Mouse (Mus musculus): ENCODE results near the gene Tcf3. TPM values are rescaled to one million over a fixed set of nuclear protein-coding genes. Genes with fewer than 3 reads are reported as not detected.

Tcf3 gene
- polyA plus RNA-seq, 1 experiment from 2014 or later = 41.9 TPM

DNA sequence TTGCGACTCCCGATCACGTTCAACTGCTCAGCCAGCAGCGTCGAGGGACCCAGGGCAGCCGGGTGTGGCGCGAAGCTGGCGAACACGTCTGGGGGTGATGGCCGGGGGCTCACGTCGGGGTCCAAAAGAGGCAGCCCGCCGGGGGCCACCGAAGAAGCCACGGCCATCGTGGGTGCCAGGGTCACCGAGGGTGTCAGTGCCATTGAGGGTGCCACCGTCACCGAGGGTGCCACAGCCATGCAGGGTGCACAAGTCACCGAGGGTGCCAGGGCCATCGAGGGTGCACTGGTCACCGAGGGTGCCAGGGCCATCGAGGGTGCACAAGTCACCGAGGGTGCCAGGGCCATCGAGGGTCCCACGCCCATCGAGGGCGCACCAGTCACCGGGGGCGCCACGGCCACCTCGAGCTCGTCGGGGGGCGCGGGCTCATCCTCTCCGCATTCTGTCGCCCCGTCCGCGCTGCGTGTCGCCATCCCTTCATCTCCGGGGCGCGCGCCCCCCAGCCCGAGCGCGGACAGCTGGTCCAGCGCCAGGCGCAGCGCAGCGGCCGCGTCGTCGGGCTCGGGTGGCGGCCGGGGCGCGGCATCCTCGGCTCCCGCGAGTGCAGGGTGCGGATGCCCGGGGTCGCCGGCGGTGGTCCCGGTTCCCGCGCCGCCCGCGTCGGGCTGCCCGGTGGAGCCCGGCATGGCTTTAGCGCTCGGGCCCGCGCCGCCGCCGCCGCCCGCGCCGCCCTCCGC, 46.5 kb downstream of the Tcf3 start:
- peak; percentile 15 for ATAC-seq (replicated peaks; ENCODE audit: extremely low read depth, insufficient read depth, low FRiP score)

DNA sequence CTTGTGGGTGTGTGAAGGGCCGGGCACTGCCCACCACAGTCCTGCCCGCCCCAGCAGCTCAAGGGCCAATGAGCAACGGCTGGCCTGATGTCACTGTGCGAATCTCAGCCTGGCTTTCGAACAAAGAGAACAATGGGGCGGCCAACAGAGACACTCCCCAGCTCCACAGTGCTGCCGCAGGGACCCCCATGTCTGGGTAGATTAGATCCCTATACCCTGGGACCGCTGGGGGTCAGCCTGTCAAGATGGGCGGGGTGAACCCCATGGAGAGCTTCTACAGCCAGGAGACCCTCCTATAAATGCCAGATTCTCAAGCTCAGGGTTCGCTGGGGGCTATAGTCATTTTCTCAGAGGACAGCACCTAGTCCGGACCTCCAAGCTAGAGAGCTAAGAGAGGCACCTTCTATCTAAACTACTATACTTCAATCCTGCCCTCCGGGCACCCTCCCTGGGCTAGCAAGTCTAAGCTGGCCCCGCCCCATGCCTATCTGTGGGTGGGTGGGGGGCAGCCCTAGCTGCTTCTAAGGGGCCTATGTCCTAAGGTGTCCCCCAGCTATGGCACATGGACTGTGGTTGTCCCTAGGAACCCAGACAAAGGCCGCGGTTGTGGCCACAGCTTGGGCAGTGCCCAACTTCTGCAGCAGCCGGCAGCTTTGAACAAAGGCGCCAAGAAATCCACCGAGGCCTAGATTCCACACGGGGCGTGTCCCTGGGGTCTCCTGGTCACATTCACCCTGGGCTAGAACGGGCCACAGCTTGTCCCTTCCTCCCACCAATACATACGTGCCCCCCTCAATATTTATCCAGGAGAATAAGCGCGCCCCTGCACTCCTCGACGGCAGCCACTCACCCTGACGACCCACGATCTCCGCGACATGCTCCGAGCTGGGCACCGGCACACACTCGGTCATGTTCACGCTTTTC, 47.4 kb downstream of the Tcf3 start:
- Histone ChIP-seq H3K4me3 (ENCODE audit: low read length) (peak overlapping the region; percentile 75), H3K36me3 (ENCODE audit: control insufficient read depth, insufficient read depth) (peaks cover 24% of the 10 kb centered on the region), H3K9me3 (replicated peaks; ENCODE audit: control insufficient read depth, low read length) (no peaks in the 10 kb centered on the region), H3K4me2 (ENCODE audit: low read depth, low read length) (peak overlapping the region; percentile 98), H3K9ac (ENCODE audit: low read length) (peak overlapping the region; percentile 87), H3K27ac (ENCODE audit: low read length) (peak overlapping the region; percentile 44), H3K4me1 (ENCODE audit: control insufficient read depth, insufficient read depth, low read length) (peaks cover 22% of the 10 kb centered on the region), H3K27me3 (ENCODE audit: control insufficient read depth, insufficient read depth, low read length) (no peaks in the 10 kb centered on the region)
- WGBS = 4% methylated on average over 34 of the region's 34 CpGs
- 0 out of 2 replicates have a peak, but pooled peaks have one; percentile 23 for ATAC-seq (replicated peaks; ENCODE audit: extremely low read depth, insufficient read depth, low FRiP score)

More for the DNA sequence above, 46.5 kb downstream of the Tcf3 start:
- Histone ChIP-seq H3K9ac (ENCODE audit: low read length) (peak overlapping the region; percentile 87), H3K4me1 (ENCODE audit: control insufficient read depth, insufficient read depth, low read length) (peaks cover 22% of the 10 kb centered on the region), H3K27ac (ENCODE audit: low read length) (peak overlapping the region; percentile 44), H3K9me3 (replicated peaks; ENCODE audit: control insufficient read depth, low read length) (no peaks in the 10 kb centered on the region), H3K36me3 (ENCODE audit: control insufficient read depth, insufficient read depth) (peaks cover 23% of the 10 kb centered on the region), H3K27me3 (ENCODE audit: control insufficient read depth, insufficient read depth, low read length) (no peaks in the 10 kb centered on the region), H3K4me2 (ENCODE audit: low read depth, low read length) (peak overlapping the region; percentile 98), H3K4me3 (ENCODE audit: low read length) (peak overlapping the region; percentile 75)
- under 1% methylated on average over 83 of the region's 94 CpGs for WGBS

- H3K9ac ChIP-seq (ENCODE audit: low read length) = peak overlapping the region; percentile 87
- no peaks in the 10 kb centered on the region for H3K27me3 ChIP-seq (ENCODE audit: control insufficient read depth, insufficient read depth, low read length)
- no peak for ATAC-seq (replicated peaks; ENCODE audit: extremely low read depth, insufficient read depth, low FRiP score)
- peak overlapping the region; percentile 98 for H3K4me2 ChIP-seq (ENCODE audit: low read depth, low read length)
- no peaks in the 10 kb centered on the region for H3K9me3 ChIP-seq (replicated peaks; ENCODE audit: control insufficient read depth, low read length)
- peaks cover 28% of the 10 kb centered on the region for H3K36me3 ChIP-seq (ENCODE audit: control insufficient read depth, insufficient read depth)
- WGBS = 27% methylated on average over 7 of the region's 7 CpGs
- peak overlapping the region; percentile 75 for H3K4me3 ChIP-seq (ENCODE audit: low read length)
- H3K4me1 ChIP-seq (ENCODE audit: control insufficient read depth, insufficient read depth, low read length) = peaks cover 22% of the 10 kb centered on the region
- H3K27ac ChIP-seq (ENCODE audit: low read length) = peak overlapping the region; percentile 44; the same call in 1 of the 2 replicates
These were observed 48.1 kb downstream of the Tcf3 start for GRCm38 (mm10) chr10:80385310-80385709.

DNA sequence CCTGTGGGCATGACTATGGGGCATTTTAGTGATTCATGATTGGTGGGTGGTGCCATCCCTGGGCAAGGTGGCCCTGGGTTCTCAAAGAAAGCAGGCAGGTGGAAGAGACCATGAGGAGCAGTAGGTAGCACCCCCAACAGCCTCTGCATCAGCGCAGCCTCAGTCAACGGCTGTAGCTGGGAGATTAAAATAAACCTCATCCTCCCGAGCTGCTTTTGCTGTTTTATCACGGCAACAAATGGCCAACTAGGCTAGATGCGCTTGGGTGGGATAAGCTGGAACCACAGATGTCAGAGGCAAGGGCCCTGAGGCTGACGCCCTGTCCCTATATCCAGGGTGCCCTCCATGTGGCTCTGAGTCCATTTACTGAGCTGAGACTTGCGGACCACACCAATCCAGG, 48.7 kb downstream of the Tcf3 start:
- WGBS = 65% methylated on average over 7 of the region's 7 CpGs
- Histone ChIP-seq H3K27ac (ENCODE audit: low read length) (no peak overlapping the region), H3K36me3 (ENCODE audit: control insufficient read depth, insufficient read depth) (peaks cover 28% of the 10 kb centered on the region)

GRCm38 (mm10) chr10:80384115-80384639, 49.3 kb downstream of the Tcf3 start:
- H3K9me3 ChIP-seq (replicated peaks; ENCODE audit: control insufficient read depth, low read length) = no peaks in the 10 kb centered on the region
- H3K4me2 ChIP-seq (ENCODE audit: low read depth, low read length) = no peak overlapping the region
- H3K4me1 ChIP-seq (ENCODE audit: control insufficient read depth, insufficient read depth, low read length) = peaks cover 22% of the 10 kb centered on the region
- H3K9ac ChIP-seq (ENCODE audit: low read length) = no peak overlapping the region
- ATAC-seq (replicated peaks; ENCODE audit: extremely low read depth, insufficient read depth, low FRiP score) = no peak
- H3K27me3 ChIP-seq (ENCODE audit: control insufficient read depth, insufficient read depth, low read length) = no peaks in the 10 kb centered on the region
- 90% methylated on average over 4 of the region's 4 CpGs for WGBS
- H3K36me3 ChIP-seq (ENCODE audit: control insufficient read depth, insufficient read depth) = peaks cover 28% of the 10 kb centered on the region
- no peak overlapping the region for H3K27ac ChIP-seq (ENCODE audit: low read length)
- no peak overlapping the region for H3K4me3 ChIP-seq (ENCODE audit: low read length)

More for the DNA sequence above, 48.7 kb downstream of the Tcf3 start:
- H3K4me1 ChIP-seq (ENCODE audit: control insufficient read depth, insufficient read depth, low read length) = peaks cover 22% of the 10 kb centered on the region
- H3K4me2 ChIP-seq (ENCODE audit: low read depth, low read length) = peak overlapping the region; percentile 98
- ATAC-seq (replicated peaks; ENCODE audit: extremely low read depth, insufficient read depth, low FRiP score) = no peak
- peak overlapping the region; percentile 75 for H3K4me3 ChIP-seq (ENCODE audit: low read length)
- no peak overlapping the region; the same call in 1 of the 2 replicates for H3K9ac ChIP-seq (ENCODE audit: low read length)
- no peaks in the 10 kb centered on the region for H3K9me3 ChIP-seq (replicated peaks; ENCODE audit: control insufficient read depth, low read length)
- no peaks in the 10 kb centered on the region for H3K27me3 ChIP-seq (ENCODE audit: control insufficient read depth, insufficient read depth, low read length)

GRCm38 (mm10) chr10:80383431-80383830, 50.0 kb downstream of the Tcf3 start:
- H3K9ac ChIP-seq (ENCODE audit: low read length) = no peak overlapping the region
- ATAC-seq (replicated peaks; ENCODE audit: extremely low read depth, insufficient read depth, low FRiP score) = no peak
- H3K36me3 ChIP-seq (ENCODE audit: control insufficient read depth, insufficient read depth) = peaks cover 28% of the 10 kb centered on the region
- H3K4me1 ChIP-seq (ENCODE audit: control insufficient read depth, insufficient read depth, low read length) = peaks cover 22% of the 10 kb centered on the region
- 66% methylated on average over 4 of the region's 4 CpGs for WGBS
- H3K9me3 ChIP-seq (replicated peaks; ENCODE audit: control insufficient read depth, low read length) = no peaks in the 10 kb centered on the region
- no peaks in the 10 kb centered on the region for H3K27me3 ChIP-seq (ENCODE audit: control insufficient read depth, insufficient read depth, low read length)
- H3K4me2 ChIP-seq (ENCODE audit: low read depth, low read length) = no peak overlapping the region
- no peak overlapping the region for H3K4me3 ChIP-seq (ENCODE audit: low read length)
- no peak overlapping the region for H3K27ac ChIP-seq (ENCODE audit: low read length)

DNA sequence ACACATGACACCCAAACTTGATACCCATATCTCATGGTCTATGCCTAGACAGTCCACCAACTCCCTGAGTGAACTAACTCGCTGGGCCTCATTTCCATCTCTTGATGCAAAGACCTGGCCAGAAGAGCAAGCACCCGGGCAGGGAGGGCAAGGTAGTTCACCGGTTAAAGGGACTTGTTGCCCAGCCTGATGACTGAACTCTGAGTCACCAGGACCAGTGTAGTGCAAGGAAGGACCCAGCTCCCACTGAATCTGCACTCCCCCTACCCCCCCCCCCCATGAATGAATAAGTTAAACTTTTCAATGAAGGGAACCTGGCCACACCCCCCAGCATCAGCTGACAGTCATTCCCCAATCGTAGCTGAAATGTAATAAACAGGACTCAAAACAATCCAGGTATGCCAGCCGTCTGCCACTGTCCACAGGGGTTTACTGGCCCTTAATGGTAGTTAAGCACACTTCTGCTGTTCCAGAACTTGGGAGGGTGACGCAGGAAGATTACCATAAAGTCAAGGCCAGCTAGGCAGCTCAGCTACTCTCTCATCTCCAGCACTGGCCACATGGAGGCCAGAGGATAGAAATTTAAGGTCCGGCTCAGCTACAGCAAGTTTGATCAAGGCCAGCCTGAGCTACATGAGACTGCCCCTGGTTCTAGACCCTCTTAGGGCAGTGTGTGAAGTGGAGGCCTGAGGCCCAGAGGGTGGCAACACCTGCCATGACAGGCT, 50.6 kb downstream of the Tcf3 start:
- Histone ChIP-seq H3K4me2 (ENCODE audit: low read depth, low read length) (no peak overlapping the region), H3K36me3 (ENCODE audit: control insufficient read depth, insufficient read depth) (peaks cover 28% of the 10 kb centered on the region), H3K4me3 (ENCODE audit: low read length) (no peak overlapping the region), H3K27me3 (ENCODE audit: control insufficient read depth, insufficient read depth, low read length) (no peaks in the 10 kb centered on the region), H3K27ac (ENCODE audit: low read length) (no peak overlapping the region), H3K9me3 (replicated peaks; ENCODE audit: control insufficient read depth, low read length) (no peaks in the 10 kb centered on the region), H3K4me1 (ENCODE audit: control insufficient read depth, insufficient read depth, low read length) (peaks cover 17% of the 10 kb centered on the region), H3K9ac (ENCODE audit: low read length) (no peak overlapping the region)
- 84% methylated on average over 7 of the region's 7 CpGs for WGBS
- ATAC-seq (replicated peaks; ENCODE audit: extremely low read depth, insufficient read depth, low FRiP score) = no peak

- Histone ChIP-seq H3K27ac (ENCODE audit: low read length) (no peak overlapping the region), H3K27me3 (ENCODE audit: control insufficient read depth, insufficient read depth, low read length) (no peaks in the 10 kb centered on the region), H3K4me1 (ENCODE audit: control insufficient read depth, insufficient read depth, low read length) (no peaks in the 10 kb centered on the region), H3K4me2 (ENCODE audit: low read depth, low read length) (no peak overlapping the region), H3K4me3 (ENCODE audit: low read length) (no peak overlapping the region), H3K9ac (ENCODE audit: low read length) (no peak overlapping the region), H3K9me3 (replicated peaks; ENCODE audit: control insufficient read depth, low read length) (peaks cover 3% of the 10 kb centered on the region; the same call in 1 of the 2 replicates), H3K36me3 (ENCODE audit: control insufficient read depth, insufficient read depth) (peaks cover 19% of the 10 kb centered on the region)
- ATAC-seq (replicated peaks; ENCODE audit: extremely low read depth, insufficient read depth, low FRiP score) = no peak
- WGBS = 45% methylated on average over 10 of the region's 10 CpGs
These were observed 55.7 kb downstream of the Tcf3 start for GRCm38 (mm10) chr10:80377716-80378115.
